Mouse (Mus musculus) 3134 (cell line): ENCODE measurements around the gene Senp2.

Source experiments
- DNase-seq: peaks from one replicate; pipeline ENCODE4 v3.0.0-alpha.2; 2011; ENCODE audit warnings: low spot score; ENCODE audit not compliant: insufficient read length; ENCODE audit errors: extremely low read depth

Gene Senp2

DNA sequence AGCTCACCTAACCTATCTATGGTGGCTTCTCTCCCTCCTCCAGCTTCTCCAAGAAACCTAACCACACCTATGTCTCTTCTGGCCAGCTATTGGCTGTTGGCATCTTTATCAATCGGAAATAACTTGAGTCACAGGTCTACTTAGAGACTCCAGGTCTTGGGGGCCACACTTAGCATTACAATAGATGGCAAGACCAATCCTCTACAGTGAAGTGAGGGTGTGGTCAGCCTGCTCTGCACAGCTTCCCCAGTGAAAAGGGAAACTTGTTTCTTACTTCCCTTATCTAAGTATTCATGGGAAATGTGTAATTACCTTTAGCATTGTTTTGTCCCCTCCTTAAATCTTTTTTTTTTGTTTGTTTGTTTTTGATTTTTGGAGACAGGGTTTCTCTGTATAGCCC lies 6.3 kb downstream of the Senp2 start:
- DNase-seq, result no peak

DNA sequence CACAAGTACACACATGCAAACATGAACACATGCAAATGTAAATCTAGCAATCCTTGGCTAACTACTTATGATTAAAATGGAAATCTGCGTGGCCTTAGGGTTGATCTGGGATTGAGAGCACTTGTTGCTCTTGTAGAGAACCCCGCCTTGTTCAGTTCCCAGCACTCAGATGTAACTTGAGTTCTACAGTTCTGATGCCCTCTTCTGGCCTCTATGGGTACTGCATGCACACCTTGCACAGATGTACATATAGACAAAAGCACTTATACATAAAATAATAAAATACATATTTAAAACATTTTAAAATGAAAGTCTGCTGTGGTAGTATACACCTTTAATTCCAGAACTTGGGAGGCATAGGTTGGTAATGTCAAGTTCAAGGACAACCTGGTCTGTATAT lies 12.8 kb downstream of the Senp2 start:
- DNase-seq, result no peak

DNA sequence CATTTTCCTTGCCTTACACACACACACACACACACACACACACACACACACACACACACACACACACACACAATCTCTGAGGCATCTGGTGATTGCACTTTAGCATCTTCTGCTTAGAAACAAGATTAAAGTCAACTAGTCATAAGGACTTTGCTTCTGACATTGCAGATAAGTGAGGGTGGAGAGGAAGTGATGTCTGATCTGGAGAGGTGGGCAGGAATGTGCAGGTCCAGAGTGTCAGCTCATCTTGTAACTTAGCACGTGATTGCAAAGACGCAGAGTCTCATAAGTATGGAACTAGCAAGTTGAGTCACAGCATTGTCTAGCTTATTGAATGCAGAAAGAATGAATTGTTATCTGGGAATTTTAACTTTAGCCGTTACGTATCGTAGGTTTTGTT lies 18.2 kb downstream of the Senp2 start:
- DNase-seq, result no peak

DNA sequence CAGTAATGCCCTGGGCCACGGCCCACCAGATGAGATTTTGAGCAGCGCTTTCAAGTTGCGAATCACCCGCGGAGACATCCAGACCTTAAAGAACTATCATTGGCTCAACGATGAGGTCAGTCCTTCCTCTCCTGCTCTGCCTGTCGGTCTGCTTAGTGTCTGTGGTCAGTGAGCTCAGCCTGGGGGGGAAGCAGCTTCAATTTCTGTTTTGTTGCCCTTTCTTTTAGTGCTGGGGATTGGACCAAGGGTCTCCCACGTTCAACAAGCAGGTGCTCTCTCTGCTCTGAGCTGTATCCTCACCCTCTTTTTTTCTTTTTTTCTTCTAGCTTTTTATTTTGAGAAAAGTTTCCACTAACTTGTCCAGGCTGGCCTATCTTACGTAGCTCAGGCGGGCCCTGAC lies 29.3 kb downstream of the Senp2 start:
- DNase-seq, result no peak

DNA sequence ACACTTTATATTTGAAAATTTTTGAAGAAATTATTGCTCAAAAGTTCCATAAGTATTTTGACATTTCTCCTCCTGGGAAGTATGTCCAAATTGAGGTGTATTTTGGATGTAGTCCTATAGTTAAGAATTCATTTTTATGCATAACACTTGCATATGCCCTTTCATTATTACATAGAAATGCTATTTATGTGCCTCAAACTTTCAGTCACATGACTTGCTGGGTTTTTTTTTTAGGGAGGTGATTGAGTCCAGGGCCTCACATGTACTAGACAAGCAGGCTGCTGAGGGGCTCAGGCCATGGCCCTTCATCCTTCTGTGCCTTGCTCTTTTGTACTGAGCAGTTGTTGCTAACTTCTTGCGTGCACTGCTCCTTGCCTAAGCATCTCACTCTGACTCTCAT lies 30.7 kb downstream of the Senp2 start:
- DNase-seq, result no peak

DNA sequence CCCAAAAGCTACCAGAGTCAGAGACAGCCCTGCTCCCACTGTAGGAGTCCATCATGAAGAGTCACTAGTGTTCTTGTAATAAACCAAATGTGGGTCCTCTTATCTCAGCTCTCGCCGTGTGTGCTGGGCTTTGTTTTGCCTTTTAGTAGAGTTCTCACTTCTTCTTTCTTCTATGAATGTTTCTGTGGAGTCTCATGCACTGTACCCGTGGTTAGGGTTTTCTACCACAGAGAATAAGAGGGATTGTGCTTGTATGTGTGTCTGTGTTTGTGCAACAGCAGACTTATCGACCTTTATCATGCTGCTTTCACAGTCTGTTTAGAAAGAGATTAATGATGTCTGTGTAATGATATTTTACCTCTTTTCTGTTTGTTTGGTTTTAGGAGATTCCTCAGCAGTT lies 34.5 kb downstream of the Senp2 start:
- no peak for DNase-seq

DNA sequence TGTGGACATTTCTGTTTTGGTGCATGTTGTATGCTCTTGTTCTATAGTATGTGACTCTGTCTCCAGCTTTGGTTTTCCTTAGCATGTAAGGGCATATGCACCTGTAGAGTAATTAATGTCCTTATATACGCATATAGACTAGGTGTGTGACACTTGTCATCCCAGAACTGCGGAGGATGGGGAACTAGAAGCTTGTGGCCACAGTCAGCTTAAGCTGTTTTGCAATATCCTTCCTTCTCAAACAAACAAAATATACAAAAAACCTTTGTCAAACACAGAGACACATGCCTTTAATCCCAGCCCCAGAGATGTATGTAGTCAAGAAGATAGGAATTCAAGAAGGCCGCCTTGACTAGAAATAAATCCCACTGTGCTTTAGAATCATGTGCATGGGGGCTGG lies 36.6 kb downstream of the Senp2 start:
- no peak for DNase-seq

DNA sequence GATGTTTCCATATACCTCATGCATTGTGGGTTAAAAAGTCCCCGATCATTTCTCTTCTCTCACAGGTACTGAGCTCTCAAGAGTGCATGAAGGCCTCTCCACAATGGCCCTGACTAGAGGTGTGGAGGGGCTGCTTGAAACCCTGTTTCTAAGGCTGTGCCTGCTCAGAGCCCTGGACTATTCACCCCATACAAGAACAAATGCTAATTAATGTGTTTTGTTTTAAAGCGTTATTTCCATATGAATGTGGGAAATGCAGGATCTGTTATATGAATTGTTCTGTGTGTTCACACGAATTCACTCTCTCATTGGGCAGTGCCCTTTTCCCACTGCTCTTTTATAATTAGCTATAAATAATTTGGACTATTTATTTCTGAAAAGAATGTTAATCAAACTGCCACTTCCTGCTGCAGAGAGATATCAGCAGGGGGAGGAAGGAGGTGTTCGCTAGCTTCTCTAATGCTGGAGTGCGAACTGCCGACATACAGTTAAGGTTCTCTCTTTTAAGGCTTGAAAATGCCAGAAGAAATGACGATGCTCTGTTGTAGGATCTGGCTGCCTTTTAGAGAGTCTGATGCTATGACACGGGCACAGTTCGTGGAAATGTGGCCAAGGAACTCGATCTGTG lies 37.6 kb downstream of the Senp2 start:
- no peak for DNase-seq

DNA sequence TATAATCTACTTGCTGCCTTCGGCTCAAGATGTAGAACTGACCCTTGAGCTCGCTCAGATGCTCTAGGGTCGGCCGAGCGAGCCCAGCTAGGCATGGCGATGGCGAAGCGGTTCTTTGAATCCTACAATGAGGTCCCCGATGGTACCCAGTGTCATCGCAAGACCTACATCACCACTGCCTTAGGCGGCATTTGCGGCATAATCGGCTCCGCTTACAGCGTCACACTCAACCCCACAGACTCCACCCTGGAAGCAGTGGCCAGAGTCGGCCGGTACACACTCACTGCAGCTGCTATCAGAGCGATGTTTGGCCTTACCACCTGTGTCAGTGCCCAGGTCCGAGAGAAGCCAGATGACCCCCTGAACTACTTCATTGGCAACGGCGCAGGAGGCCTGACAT lies 44.1 kb downstream of the Senp2 start:
- DNase-seq, result no peak

DNA sequence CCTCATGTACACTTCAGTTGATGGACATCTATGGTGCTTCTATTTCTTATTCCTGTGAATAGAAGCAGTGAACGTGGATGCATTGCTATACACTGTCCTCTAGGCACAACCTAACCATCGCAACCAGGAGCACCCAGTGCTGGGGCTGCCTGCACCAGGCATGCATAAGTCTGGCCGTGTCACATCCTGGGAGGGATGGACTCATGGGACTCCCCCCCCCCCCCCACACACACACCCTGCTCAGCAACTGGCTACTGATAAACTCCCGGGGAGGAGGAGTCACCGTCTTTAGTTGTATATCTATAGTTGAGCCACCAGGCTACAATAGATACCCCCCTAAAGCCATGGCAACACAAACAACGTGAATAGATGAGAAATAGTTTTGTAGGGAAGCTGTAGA lies 48.2 kb downstream of the Senp2 start:
- no peak for DNase-seq

DNA sequence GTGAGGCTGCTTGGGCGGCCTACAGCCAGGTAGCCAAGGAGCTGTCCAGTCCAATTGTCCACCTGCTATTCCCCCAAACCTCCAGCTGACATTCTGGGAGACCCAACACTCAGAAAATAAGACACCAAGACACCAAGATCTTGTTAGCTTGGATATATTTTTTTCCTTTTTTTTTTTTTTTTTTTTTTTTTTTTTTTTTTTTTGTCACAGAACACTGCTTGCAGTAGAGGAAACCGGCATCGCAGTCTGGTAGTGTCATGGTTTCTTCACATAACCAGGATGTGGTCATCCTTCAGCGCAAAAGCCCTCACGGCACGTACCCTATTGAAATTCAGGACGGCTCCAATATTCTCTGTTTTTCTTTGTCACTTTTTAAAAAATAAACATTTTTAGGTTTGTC lies 49.6 kb downstream of the Senp2 start:
- DNase-seq, result no peak

DNA sequence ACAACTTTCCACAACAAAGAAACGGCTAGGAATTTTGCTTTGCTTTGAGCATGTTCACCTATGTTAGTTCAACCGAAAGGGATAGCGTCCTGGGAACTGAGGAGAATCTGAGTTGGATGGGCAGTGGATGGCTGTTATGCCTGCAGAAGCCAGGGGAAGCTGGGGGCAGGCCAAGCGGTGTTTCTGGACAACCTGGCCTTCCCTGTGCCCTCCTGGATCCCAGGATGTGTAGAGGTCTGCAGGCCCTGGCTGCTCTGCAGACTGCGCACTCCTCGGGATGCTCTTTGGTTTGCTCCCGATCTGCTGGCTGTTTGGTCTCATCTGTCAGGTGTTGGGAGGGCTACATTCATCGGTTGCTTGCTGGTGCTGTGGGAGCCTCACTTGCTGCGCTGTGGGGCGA lies 51.1 kb downstream of the Senp2 start:
- DNase-seq, result no peak

DNA sequence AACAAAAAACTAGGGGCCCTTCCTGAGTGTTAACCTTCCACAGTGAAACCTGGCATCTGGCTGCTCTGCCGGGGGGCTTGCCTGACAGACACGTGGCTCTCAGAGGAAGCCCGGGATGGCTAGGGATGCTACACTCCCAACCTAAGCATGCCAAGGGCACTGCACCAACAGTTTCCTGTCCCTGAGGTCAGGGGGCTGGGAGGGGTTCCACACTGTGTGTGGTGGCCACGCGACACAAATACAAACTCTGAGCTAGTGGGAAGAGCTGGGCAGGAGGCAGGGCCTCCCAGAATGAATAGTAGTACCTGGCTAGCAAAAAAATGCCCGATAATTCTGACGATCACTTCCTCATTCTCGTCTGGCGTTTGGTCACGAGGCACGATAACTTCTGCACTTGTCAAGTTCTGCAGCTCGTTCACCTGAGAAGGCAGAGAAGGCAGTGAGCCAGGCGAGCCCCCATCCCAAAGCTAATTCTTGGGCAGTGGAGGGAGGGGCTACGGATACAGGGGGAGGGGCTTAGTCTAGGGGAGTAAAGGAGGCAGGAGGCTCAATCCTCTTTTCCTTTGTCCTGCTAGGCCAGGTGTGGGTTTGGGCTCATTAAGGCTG lies 52.4 kb downstream of the Senp2 start:
- no peak for DNase-seq

DNA sequence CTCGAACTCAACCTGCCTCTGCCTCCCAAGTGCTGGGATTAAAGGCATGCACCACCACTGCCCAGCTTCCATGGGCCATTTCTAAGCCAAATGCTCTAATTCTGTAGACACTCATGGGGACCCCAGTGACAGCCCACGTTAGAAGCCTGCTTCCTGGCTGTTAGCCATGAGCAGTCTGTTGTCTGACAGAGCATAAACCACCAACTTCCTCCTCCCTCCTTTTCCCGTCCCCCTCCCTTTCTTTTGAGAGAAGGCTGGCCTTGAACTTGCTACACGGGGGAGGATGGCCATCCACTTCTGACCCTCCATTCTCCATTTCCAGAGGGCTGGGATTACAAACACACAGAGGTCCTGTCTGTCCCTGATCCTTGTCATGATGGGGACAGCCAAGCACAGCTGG lies 53.0 kb downstream of the Senp2 start:
- DNase-seq, result no peak

DNA sequence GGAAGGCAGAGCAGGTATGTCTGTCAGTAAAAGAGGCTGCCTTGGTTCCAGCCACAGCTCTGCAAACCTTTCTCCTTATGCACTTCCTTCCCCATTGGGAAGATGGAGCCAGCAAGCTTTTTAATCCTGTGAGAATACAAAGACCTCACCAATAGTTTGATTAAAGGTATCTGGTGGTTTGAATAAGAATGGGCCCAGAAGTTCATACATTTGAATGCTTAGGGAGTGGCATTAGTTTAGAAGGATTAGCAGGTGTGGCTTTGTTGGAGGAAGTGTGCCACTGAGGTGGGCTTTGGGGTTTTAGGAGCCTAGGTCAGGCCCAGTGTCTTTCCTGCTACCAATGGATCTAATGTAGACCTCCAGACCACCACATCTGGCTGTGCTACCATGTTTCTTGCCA lies 56.3 kb downstream of the Senp2 start:
- no peak for DNase-seq

DNA sequence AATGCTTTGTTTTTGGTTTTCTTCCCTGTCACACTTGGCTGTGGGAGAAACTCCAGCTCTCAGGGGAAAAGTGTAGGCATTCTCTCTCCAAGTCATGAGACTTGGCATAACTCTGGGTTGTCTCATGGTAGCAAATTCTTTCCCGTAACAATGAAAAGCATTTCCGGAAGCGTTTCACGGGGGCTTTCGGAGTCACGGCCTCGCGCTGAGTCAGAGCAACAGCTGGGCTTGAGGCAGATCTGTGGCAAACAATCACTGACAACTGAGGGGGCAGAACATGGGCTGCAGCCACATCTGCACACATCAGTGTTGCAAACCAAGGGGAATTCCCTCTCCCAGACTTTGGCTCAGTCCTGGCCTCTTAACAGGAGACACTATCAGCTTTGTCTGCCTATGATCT lies 58.1 kb downstream of the Senp2 start:
- peak; percentile 81 for DNase-seq

DNA sequence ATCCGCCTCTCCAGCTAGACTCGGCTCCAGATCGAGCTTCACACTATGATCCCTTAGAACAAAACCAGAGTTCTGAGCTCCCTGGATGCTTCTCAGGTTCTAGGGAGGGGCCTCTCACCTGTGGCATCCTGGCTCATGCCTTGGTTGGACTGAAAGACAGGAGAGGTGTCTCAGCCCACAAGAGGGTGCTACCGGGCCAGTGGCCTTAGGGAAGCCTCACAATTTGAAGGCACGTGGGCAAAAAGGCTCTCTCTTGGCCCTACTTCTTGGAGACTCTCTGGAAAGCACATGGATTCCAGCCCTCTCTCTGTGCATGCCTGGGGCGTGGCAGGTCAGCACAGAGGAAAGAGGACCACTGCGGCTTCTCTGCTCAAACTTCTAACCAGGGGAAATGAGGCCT lies 62.1 kb downstream of the Senp2 start:
- DNase-seq, result no peak

DNA sequence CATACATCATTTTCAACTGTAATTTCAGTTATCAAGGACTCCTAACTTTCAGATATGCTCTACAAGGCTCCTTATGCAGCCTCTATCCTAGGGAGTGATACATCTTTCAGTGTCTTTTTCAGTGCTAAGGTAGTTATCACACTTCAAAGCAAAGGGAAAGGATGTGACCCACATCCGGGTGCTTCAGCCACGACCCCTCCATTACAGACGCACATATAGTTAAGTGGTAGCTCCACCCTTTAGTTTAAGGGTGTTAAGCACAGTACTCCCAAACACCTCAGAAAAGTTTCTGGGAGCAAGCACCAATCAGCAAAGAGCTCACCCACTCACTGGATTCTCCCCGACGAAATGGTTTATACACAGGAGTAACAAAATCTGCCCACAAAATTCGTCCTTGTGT lies 65.8 kb downstream of the Senp2 start:
- no peak for DNase-seq

DNA sequence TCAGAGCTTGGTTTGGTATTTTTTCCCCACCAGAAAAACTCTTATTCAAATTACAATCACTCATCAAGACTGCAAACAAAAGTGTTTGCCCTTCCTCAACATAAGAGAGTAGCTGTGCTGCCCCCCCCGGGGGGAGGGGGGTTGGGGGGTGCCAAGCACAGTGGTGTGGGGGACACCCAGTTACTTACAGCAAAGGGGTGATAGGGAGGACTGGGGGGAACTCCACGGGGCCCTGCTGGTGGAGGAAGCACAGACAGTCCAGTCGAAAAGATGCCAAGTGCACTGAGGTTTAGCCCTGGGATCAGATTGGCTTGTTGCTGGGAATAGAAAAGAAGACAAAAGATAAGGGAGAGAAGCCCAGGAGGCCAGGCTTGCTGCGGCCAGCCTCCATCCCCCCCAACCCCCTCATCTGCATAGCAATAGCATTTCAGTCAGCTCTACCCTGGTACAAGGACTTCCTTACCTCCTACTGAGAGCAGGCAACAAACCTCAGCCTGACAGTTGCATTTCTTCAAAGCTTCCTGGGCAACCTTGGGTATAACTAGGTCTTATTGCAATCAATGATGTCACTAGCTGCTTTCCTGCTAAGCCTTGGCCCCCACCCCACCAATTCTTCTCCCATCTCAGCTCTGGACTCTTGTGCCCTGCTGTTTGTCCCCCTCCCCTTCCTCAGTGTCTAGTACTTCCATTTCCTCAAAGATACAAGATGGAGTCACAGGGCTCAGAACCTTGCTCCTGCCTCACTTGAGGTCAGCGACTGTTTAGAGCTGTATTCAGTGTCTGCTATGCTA lies 66.7 kb downstream of the Senp2 start:
- peak; percentile 38 for DNase-seq

DNA sequence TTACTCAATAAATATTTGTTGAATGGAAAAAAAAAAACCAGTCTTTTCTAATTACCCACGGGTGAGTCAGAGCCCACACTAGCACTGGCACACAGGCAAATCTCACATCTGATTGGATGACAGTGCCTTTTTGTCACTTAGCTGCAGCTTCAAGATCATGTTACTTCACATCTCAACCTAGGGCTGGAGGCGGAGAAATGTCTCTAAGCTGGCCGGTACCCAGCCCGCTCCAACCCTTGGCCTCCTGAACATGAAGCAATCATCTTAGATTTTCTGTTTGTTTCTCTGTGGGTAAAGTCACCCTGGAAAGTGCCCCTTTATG lies 67.3 kb downstream of the Senp2 start:
- peak; percentile 80 for DNase-seq

DNA sequence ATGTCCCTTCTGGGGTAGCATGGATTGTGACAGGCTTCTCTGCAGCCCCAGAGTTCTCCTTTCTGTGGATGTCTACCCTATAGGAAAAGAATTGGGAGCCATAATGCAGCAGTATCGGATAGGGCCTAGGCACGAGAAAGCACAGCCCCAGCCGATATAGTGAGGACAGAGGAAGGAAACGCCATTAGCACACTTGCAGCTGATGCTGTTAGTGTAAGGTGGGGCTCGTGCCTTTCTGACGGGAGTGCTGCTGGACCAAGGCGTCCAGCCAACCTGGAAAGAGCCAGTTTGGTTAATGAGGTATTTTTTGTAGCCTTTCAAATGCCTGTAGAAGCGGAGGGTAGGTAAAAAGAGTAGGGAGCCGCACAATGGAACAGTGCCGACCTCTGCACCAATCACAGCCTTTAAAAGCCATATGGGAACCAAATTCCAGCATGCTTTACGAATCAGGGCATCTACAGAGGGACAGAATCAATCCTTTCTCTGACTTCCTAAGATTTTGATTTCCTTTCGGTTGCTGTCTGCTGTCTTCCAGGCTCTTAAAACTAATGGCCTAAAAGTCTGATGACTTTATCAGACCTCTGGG lies 70.9 kb downstream of the Senp2 start:
- no peak for DNase-seq

DNA sequence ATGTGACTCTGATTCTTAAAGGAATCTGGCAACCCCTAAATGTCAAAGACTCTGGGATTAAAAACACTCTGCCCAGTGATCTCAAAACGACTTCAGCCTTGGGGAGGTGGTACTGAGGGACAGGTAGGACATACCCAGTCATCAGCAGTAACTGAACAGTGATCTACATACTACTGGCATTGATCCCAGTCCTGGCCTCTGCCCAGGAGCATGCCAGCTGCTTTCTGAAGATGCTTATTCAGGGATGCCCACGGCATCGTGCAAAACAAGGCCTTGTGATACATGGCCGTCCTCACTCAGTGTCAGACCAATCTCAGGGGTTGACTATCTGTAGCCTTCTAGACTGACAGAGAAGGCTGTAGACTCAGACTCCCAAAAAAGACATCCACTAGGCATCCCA lies 76.1 kb downstream of the Senp2 start:
- DNase-seq, result no peak
